Mouse (Mus musculus) heart, postnatal 36 days (tissue): ENCODE measurements around the gene Ube2q2. TPM values are rescaled to one million over a fixed set of nuclear protein-coding genes. Genes with fewer than 3 reads are reported as not detected.
"Not testable (repeated sequence)": the region's sequence is repeated elsewhere in the genome, so short reads cannot be mapped to it uniquely, and the experiment has no call there.

Source experiments
- DNase-seq, 2 experiments: peaks; one replicate each; pipeline ENCODE4 v3.0.0; 2021 to 2022
- intact Hi-C: fragments of 180-260 bp; cut with DNase I; formaldehyde crosslinking; loops from one replicate; pipeline ENCODE4 v1.15.1; 2025
- total RNA-seq, 2 experiments: library from RNA; stranded (reverse); gene quantifications; 2 replicates each; pipeline ENCODE4 v1.2.3; 2021

Gene Ube2q2
- total RNA-seq: 10 to 100 TPM; 27.3 to 30.6 TPM

- DNase-seq: peak; percentile 70 to 81
- intact Hi-C loops: loop anchor here (1.0 to 10.0 kb wide), 2 partner anchors 59 to 644 kb away; partner anchors contain the start of genes Dmxl2 and Fbxo22
Observed at GRCm38 (mm10) chr9:55148854-55149498, at the start of gene Ube2q2. Gene Ube2q2, plus strand, starts transcription at chr9:55148854.

- intact Hi-C loops: no loop called here
- DNase-seq: no peak
Observed at GRCm38 (mm10) chr9:55101117-55101516, 47.5 kb upstream of the Ube2q2 start.

- DNase-seq: no peak
- intact Hi-C loops: no loop called here
Observed at GRCm38 (mm10) chr9:55102186-55102835, 46.3 kb upstream of the Ube2q2 start.

DNA sequence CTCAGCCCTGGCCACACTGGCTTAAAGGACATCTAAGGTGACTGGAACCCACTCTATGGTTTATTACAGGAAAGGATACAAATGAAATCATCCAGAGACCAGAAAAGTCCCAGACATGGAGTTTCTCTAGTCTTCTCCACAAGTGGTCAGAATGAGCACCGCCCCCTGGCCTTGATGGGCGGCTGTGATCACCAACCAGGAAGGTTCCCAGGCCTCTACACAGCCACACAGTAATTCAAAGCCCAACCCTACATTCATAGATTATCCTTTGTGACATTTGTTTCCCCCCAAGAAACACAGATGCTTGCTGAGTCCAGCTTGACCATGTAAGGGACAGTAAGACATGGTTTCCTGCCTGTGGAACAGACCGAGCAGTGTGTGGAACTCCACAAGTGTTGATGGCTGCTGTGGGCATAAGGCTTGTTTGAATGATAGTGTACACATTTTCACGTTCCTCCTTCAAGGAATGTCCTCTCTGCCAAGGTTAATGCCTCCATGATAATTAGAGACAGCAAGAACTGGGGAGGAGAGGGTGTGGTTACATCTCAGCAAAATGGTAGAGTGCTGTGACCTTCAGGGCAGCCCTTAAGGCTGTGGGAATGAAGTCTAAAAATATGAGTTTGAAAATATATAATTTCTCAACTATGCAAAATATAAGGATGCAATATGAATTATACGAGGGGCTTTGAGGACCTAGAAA, 45.6 kb upstream of the Ube2q2 start:
- intact Hi-C loops: no loop called here
- DNase-seq: no peak

GRCm38 (mm10) chr9:55110059-55110834, 38.4 kb upstream of the Ube2q2 start:
- DNase-seq: peak; percentile 76 to 80
- intact Hi-C loops: loop anchor here (1.0 to 2.0 kb wide), 3 partner anchors 86 to 375 kb away; partner anchors contain the start of gene Wdr61

- not testable (repeated sequence) for DNase-seq
- intact Hi-C loops: loop anchor here (1.0 to 2.0 kb wide), 3 partner anchors 87 to 376 kb away; partner anchors contain the start of gene Wdr61
Observed at GRCm38 (mm10) chr9:55110835-55111217, 37.8 kb upstream of the Ube2q2 start.

- DNase-seq: no peak
- intact Hi-C loops: no loop called here
Observed at GRCm38 (mm10) chr9:55114752-55115151, 33.9 kb upstream of the Ube2q2 start.

DNA sequence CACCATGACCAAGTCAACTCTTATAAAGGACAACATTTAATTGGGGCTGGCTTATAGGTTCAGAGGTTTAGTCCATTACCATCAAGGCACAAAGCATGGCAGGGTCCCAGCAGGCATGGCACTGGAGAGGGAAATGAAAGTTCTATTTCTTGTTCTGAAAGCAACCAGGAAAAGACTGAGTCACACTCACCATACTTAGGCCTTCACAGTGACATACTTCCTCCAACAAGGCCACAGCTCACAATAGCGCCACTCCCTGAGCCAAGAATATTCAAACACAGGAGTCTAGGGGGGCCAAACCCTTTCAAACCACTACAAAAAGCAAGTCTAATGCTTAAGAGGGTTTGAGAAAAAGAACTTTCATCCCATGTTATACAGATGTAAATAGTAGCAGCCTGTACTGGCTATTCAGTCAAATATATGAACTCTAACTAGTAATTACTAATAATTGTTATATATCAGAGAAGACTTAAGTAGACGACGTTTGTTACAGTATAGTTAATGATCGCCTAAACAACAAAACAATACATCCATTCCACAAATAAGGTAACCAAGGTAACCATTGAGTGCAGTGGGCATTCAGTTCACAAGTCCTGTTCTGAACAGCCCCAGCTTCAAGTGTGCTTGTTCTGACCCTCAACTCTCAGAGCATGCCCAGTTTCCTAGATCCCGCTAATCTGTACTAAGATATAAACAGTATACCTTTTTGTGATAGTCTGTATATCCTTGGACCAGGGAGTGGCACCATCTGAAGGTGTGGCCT, 31.2 kb upstream of the Ube2q2 start:
- intact Hi-C loops: no loop called here
- no peak for DNase-seq

GRCm38 (mm10) chr9:55122586-55122985, 26.1 kb upstream of the Ube2q2 start:
- intact Hi-C loops: no loop called here
- no peak for DNase-seq

GRCm38 (mm10) chr9:55125735-55126134, 22.9 kb upstream of the Ube2q2 start:
- intact Hi-C loops: no loop called here
- DNase-seq: no peak

- intact Hi-C loops: no loop called here
- no peak for DNase-seq
Observed at GRCm38 (mm10) chr9:55126295-55126694, 22.4 kb upstream of the Ube2q2 start.

DNA sequence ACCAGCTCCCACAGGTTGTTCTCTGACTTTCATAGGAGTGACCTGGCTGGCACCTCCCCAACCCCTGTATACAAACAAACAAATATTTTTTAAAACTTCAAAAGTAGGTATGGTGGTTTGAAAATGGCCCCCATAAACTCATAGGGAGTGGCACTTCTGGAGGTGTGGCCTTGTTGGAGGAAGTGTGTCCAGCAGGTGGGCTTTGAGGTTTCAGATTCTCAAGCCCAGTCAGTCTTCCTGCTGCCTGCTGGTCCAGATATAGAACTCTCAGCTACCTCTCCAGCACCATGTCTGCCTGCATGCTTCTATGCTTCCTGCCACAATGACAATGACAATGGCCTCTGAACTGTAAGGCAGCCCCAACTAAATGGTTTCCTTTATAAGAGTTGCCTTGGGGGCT, 16.8 kb upstream of the Ube2q2 start:
- intact Hi-C loops: no loop called here

GRCm38 (mm10) chr9:55136576-55136975, 12.1 kb upstream of the Ube2q2 start:
- intact Hi-C loops: loop anchor here (5.0 kb wide), 1 partner anchor 176 kb away; no protein-coding TSS in a partner anchor
- DNase-seq: no peak

More for the DNA sequence above, 16.8 kb upstream of the Ube2q2 start:
- no peak for DNase-seq

DNA sequence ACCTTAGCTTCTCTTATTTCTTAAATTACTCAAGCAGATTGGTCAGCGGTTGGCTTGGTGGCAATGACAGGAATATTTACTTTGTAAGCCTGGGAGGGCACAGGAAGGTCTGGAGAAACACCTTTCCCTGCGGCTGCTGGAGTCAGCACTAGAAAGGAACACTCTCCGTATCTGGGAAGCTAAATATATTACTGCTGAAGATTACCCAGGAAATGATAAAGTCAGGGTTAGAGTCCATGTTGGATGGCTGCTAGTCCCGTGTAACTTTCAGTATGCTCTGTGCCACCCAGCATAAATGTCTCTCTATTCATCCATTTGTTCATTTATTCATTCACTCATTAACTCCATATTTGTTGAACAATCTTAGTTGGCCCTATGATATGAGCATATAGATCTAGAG, 11.5 kb upstream of the Ube2q2 start:
- intact Hi-C loops: loop anchor here (5.0 kb wide), 1 partner anchor 175 kb away; no protein-coding TSS in a partner anchor
- no peak for DNase-seq

DNA sequence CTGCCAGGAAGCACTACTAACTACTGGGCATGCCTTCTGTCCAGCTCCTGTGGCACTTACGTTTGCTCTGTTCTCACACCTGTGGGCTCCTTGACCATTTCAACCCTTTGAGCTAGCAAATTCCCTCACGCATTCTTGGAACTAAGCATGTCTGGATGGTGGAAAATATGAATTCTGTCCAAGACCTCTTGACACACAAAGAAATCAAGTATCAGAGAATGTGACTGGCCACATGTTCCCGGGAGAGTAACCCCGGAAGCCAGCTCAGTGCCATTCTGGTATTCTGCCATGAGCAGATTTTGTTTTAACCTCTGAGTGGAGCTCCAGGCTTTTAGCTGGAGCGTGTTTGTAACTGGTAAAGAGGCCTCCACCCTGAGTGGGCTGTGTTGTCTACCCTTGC, 8.7 kb upstream of the Ube2q2 start:
- intact Hi-C loops: loop anchor here (5.0 to 10.0 kb wide), 3 partner anchors 172 to 635 kb away; partner anchors contain the start of gene Dmxl2

DNA sequence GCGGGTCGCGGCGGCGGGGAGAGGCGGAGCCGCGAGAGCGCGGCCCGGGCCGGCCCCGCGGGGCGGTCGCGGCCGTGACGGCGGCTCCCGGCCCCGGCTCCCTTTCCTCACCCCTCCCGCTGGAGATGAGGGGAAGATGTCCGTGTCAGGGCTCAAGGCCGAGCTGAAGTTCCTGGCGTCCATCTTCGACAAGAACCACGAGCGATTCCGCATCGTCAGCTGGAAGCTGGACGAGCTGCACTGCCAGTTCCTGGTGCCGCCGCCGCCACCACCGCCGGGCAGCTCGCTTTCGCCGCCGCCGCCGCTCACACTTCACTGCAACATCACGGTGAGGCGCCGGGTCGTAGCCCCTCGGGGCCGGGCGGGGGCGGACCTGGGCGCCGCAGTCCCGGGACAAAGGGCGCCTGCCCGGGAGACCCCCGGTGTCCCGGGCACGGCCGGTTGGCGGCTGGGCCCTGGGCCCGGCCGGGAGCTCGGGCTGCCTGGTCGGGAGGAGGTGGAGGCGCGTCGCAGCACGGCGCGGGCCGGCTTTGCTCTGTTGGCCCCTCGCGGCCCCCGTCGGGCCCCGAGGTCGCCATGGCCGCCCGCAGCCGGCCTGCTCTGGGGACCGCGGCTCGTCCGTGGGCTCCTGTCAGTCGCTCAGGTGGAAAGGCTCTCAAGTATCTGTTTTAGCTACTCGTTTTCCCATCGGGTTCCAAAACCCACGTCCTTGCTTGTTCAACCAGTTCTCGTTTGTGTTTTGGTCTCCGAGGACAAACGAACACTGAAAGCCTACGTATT, 1.0 kb downstream of the Ube2q2 start:
- peak; percentile 60 to 70 for DNase-seq
- intact Hi-C loops: loop anchor here (1.0 to 10.0 kb wide), 2 partner anchors 59 to 645 kb away; partner anchors contain the start of genes Dmxl2 and Fbxo22

More for the DNA sequence above, 8.7 kb upstream of the Ube2q2 start:
- peak in 1 of 2 experiments; percentile 24 for DNase-seq

DNA sequence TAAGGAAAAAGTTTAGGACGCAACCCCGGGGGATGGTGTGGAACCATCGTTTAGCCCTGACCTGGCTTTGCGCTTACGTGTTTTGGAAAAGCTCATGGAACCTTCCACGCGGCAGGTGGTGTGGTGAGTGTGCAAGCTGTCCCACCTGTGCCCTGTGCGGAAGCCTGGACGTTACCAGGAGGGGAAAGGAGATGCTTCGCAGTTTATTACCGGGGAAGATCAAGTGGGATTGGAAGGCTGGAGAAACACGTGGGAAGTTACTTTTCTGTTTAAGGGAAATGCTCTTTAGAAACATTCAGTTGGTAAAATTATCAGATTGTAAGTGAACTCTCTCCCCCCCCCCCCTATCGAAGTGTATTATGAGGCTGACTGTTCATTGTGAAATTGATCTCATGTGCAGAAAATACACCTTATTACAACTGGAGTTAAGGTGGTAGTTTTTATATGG, 1.6 kb downstream of the Ube2q2 start:
- intact Hi-C loops: no loop called here
- no peak for DNase-seq

DNA sequence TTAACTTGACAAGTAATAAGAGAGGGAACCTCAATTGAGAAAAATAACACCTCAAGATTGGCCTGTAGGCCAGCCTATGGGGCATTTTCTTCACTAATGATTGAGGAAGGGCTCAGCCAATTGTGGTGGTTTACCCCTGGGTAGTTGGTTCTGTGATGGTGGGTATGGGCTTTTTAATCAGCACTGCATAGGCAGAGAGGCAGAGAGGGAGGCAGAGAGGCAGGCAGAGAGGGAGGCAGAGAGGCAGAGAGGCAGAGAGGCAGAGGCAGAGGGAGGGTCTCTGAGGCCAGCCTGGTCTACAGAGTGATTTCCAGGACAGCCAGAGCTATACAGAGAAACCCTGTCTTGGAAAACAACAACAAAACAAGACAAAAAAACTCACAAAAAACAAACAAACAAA, 2.4 kb downstream of the Ube2q2 start:
- DNase-seq: no peak
- intact Hi-C loops: no loop called here

GRCm38 (mm10) chr9:55152935-55153334, 4.3 kb downstream of the Ube2q2 start:
- DNase-seq: no peak
- intact Hi-C loops: no loop called here
